Mouse (Mus musculus): ENCODE data around the gene Ucn3. TPM values are rescaled to one million over a fixed set of nuclear protein-coding genes. Genes with fewer than 3 reads are reported as not detected.

Ucn3 gene
- polyA plus RNA-seq, 1 experiment from 2014 or later: not detected

Small RNA genes within 50 kb of the gene (microRNA-seq; reads per million reads assigned to microRNA genes)
- gene Gm22460 (ENCODE audit: borderline number of aligned reads): not detected

Other genes with a start within 250 kb of the Ucn3 start
- gene Calml3, start 141.0 kb downstream of the Ucn3 start, polyA plus RNA-seq (2014; fragmentation: Nextera tagmentation; extraction: Ambion mirVana): 7.1 and 10.7 TPM in 2 replicates
- 25.4 and 99.1 TPM in 2 replicates for gene Calm4, start 107.6 kb downstream of the Ucn3 start, polyA plus RNA-seq (2014; fragmentation: Nextera tagmentation; extraction: Ambion mirVana)
- 0.58 and 0.74 TPM in 2 replicates for gene Calm5, start 91.2 kb downstream of the Ucn3 start, polyA plus RNA-seq (2014; fragmentation: Nextera tagmentation; extraction: Ambion mirVana)
- gene Net1, start 27.1 kb downstream of the Ucn3 start, polyA plus RNA-seq (2014; fragmentation: Nextera tagmentation; extraction: Ambion mirVana): 82.0 and 94.5 TPM in 2 replicates
- gene Tubal3, start 27.1 kb downstream of the Ucn3 start, polyA plus RNA-seq (2014; fragmentation: Nextera tagmentation; extraction: Ambion mirVana): 0.08 TPM in 1 of 2 replicates, not detected in the other
- 2.5 and 2.8 TPM in 2 replicates for gene Akr1c14, start 103.7 kb upstream of the Ucn3 start, polyA plus RNA-seq (2014; fragmentation: Nextera tagmentation; extraction: Ambion mirVana)
- 1.6 and 2.1 TPM in 2 replicates for gene Akr1c18, start 205.3 kb upstream of the Ucn3 start, polyA plus RNA-seq (2014; fragmentation: Nextera tagmentation; extraction: Ambion mirVana)
- 2.0 and 2.5 TPM in 2 replicates for gene Akr1c13, start 245.8 kb upstream of the Ucn3 start, polyA plus RNA-seq (2014; fragmentation: Nextera tagmentation; extraction: Ambion mirVana)

All from embryonic facial prominence, embryonic 14.5 days (tissue).